Mouse (Mus musculus) monocyte, adult 5-6 weeks (primary cell): ENCODE measurements around the gene Brms1. TPM values are rescaled to one million over a fixed set of nuclear protein-coding genes. Genes with fewer than 3 reads are reported as not detected.

Source experiments
- ATAC-seq: fragments of 153-309, 156-312 bp; replicated peaks from 2 replicates; pipeline ENCODE4 v1.8.0; 2017; ENCODE audit warnings: mild to moderate bottlenecking; ENCODE audit not compliant: low TSS enrichment, insufficient number of reproducible peaks, severe bottlenecking, poor library complexity, low FRiP score
- total RNA-seq: library from RNA; stranded (forward); fragments of 200-1000, 200-491, 200-594 nt; gene quantifications from 3 replicates; pipeline ENCODE4 v1.2.3, GENCODE M21; 2017

The Brms1 gene
- total RNA-seq, 1 experiment from 2014 or later: 60.3 TPM

- no peak for ATAC-seq
Measured at GRCm38 (mm10) chr19:5037678-5038571, 3.2 kb upstream of the Brms1 start.

- peak; percentile 78 for ATAC-seq
Measured at GRCm38 (mm10) chr19:5038709-5039156, 2.4 kb upstream of the Brms1 start, which contains the start of the genes B4gat1 and AC124502.3. B4gat1 (plus strand) TSS chr19:5038826. AC124502.3 (plus strand) TSS chr19:5038891.

- ATAC-seq: no peak
Measured at GRCm38 (mm10) chr19:5039301-5040114, 1.6 kb upstream of the Brms1 start.

GRCm38 (mm10) chr19:5041588-5041987 is 434 bp downstream of the Brms1 start:
- ATAC-seq: no peak

- ATAC-seq: no peak
Measured at GRCm38 (mm10) chr19:5045531-5045930, 4.4 kb downstream of the Brms1 start.

GRCm38 (mm10) chr19:5048138-5049056 is 7.2 kb downstream of the Brms1 start:
- no peak for ATAC-seq

GRCm38 (mm10) chr19:5049325-5049724 is 8.2 kb downstream of the Brms1 start:
- no peak for ATAC-seq

- 0 out of 2 replicates have a peak, but pooled peaks have one; percentile 6 for ATAC-seq
Measured at GRCm38 (mm10) chr19:5050047-5050905, 9.1 kb downstream of the Brms1 start, which contains the start of gene Rin1. Rin1 (plus strand) TSS chr19:5050481.

GRCm38 (mm10) chr19:5051031-5051430 is 9.9 kb downstream of the Brms1 start:
- no peak for ATAC-seq

GRCm38 (mm10) chr19:5051515-5051914 is 10.4 kb downstream of the Brms1 start:
- ATAC-seq: no peak

GRCm38 (mm10) chr19:5052166-5052822 is 11.1 kb downstream of the Brms1 start:
- ATAC-seq: no peak

- ATAC-seq: no peak
Measured at GRCm38 (mm10) chr19:5052853-5053252, 11.7 kb downstream of the Brms1 start.

- ATAC-seq: no peak
Measured at GRCm38 (mm10) chr19:5053909-5054308, 12.8 kb downstream of the Brms1 start.

GRCm38 (mm10) chr19:5056251-5056650 is 15.1 kb downstream of the Brms1 start:
- ATAC-seq: no peak

GRCm38 (mm10) chr19:5057876-5058775 is 17.0 kb downstream of the Brms1 start:
- no peak for ATAC-seq
